12 mouse cellular contexts compared by ENCODE assay signal in genomic region chr2:157768682-157769429, GRCm38 (mm10). TPM values are rescaled to one million over a fixed set of nuclear protein-coding genes. Genes with fewer than 3 reads are reported as not detected.
DNase-seq lines count a peak whose midpoint lies in the region; ATAC-seq and TF ChIP-seq lines count a peak whose summit lies in the region.
"Had no signal": no experiment of that assay in that cellular context is flagged by ENCODE, and none has a peak within 500 bp of the region (broad histone marks: within the 10 kb centered on the region; RNA-seq: fewer than 3 reads in every experiment).

No protein-coding gene starts in this region.

- WGBS in kidney, adult 2 months, result 34% methylated on average over 10 of the region's 10 CpGs
- WGBS in kidney, embryonic 16.5 days, result 19% methylated on average over 10 of the region's 10 CpGs
- 33% methylated on average over 10 of the region's 10 CpGs for WGBS in embryonic facial prominence, embryonic 10.5 days
- WGBS in midbrain, embryonic 15.5 days, result 26% methylated on average over 10 of the region's 10 CpGs

- no peaks in the 10 kb centered on the region for H3K27me3 ChIP-seq in kidney, adult 2 months (replicated peaks; ENCODE audit: control insufficient read depth, insufficient read depth, low read length)
- no peaks in the 10 kb centered on the region for H3K27me3 ChIP-seq in kidney, embryonic 16.5 days (ENCODE audit: insufficient read depth, low read length)
- H3K27me3 ChIP-seq in embryonic facial prominence, embryonic 10.5 days (replicated peaks; ENCODE audit: low read depth, poor library complexity, severe bottlenecking), result no peaks in the 10 kb centered on the region
- no peaks in the 10 kb centered on the region for H3K27me3 ChIP-seq in midbrain, embryonic 15.5 days (replicated peaks)
- H3K27me3 ChIP-seq: megakaryocyte, embryonic 14.5 days had no signal

- no peaks in the 10 kb centered on the region for H3K36me3 ChIP-seq in kidney, adult 2 months (ENCODE audit: control insufficient read depth, insufficient read depth, low read length)
- no peaks in the 10 kb centered on the region for H3K36me3 ChIP-seq in kidney, embryonic 16.5 days (ENCODE audit: insufficient read depth, low read length)
- no peaks in the 10 kb centered on the region; the same call in 1 of the 2 replicates for H3K36me3 ChIP-seq in embryonic facial prominence, embryonic 10.5 days (replicated peaks)
- no peaks in the 10 kb centered on the region for H3K36me3 ChIP-seq in midbrain, embryonic 15.5 days (replicated peaks)

- H3K4me3 ChIP-seq in kidney, adult 2 months (ENCODE audit: insufficient read depth, low read depth, low read length), result no peak overlapping the region
- no peak overlapping the region for H3K4me3 ChIP-seq in kidney, embryonic 16.5 days (ENCODE audit: low read length)
- H3K4me3 ChIP-seq in embryonic facial prominence, embryonic 10.5 days, result no peak overlapping the region
- no peak overlapping the region for H3K4me3 ChIP-seq in midbrain, embryonic 15.5 days
- H3K4me3 ChIP-seq: megakaryocyte, embryonic 14.5 days had no signal

- H3K4me2 ChIP-seq in kidney, embryonic 16.5 days (replicated peaks; ENCODE audit: low read depth, low read length), result no peak overlapping the region
- H3K4me2 ChIP-seq in midbrain, embryonic 15.5 days, result no peak overlapping the region

- H3K9me3 ChIP-seq in kidney, embryonic 16.5 days (ENCODE audit: low read length), result no peaks in the 10 kb centered on the region
- no peaks in the 10 kb centered on the region for H3K9me3 ChIP-seq in embryonic facial prominence, embryonic 10.5 days
- H3K9me3 ChIP-seq in midbrain, embryonic 15.5 days, result no peaks in the 10 kb centered on the region
- H3K9me3 ChIP-seq: megakaryocyte, embryonic 14.5 days had no signal

- TF ChIP-seq CTCF in kidney, adult 2 months (conservative IDR thresholded peaks at IDR 0.05; ENCODE audit: insufficient read depth, insufficient read length, low read depth, low read length), result no peak

- no peak for TF ChIP-seq POLR2A in kidney, adult 2 months (IDR thresholded peaks at IDR 0.05; ENCODE audit: low read depth, low read length)

- peaks cover 15% of the 10 kb centered on the region; the same call in 1 of the 2 replicates for H3K4me1 ChIP-seq in kidney, adult 2 months (ENCODE audit: control insufficient read depth, insufficient read depth, low read length)
- H3K4me1 ChIP-seq in kidney, embryonic 16.5 days (ENCODE audit: insufficient read depth, low read length), result peaks cover 18% of the 10 kb centered on the region
- peaks cover 30% of the 10 kb centered on the region for H3K4me1 ChIP-seq in embryonic facial prominence, embryonic 10.5 days
- peaks cover 46% of the 10 kb centered on the region for H3K4me1 ChIP-seq in midbrain, embryonic 15.5 days

- DNase-seq in kidney, adult 2 months, result peak; percentile 37
- DNase-seq in embryonic facial prominence, embryonic 10.5 days (ENCODE audit: low spot score), result peak; percentile 30
- peak; percentile 65 to 76 for DNase-seq in lung, adult 18-20 months
- DNase-seq in cerebellum, postnatal 25 days, result no peak
- no peak for DNase-seq in urinary bladder, postnatal 36 days (ENCODE audit: low spot score in 2 of 2)
- DNase-seq: heart, postnatal 4 days; right cerebral cortex, postnatal 14 days; thymus, adult 18-20 months had no signal

- ATAC-seq in kidney, embryonic 16.5 days (ENCODE audit: low FRiP score, low TSS enrichment), result no peak
- ATAC-seq in midbrain, embryonic 15.5 days (replicated peaks), result no peak
- no peak for ATAC-seq in CD4-positive, CD25-positive, alpha-beta regulatory T cell, adult 4 months

- no peak overlapping the region; the same call in 1 of the 2 replicates for H3K27ac ChIP-seq in kidney, adult 2 months (ENCODE audit: insufficient read depth, low read depth, low read length)
- H3K27ac ChIP-seq in kidney, embryonic 16.5 days (ENCODE audit: low read length), result no peak overlapping the region
- H3K27ac ChIP-seq in embryonic facial prominence, embryonic 10.5 days (replicated peaks), result peak overlapping the region; percentile 44
- H3K27ac ChIP-seq in midbrain, embryonic 15.5 days, result peak overlapping the region; percentile 57

- H3K9ac ChIP-seq in kidney, embryonic 16.5 days (replicated peaks; ENCODE audit: low read length), result no peak overlapping the region
- H3K9ac ChIP-seq in midbrain, embryonic 15.5 days, result no peak overlapping the region

RNA-seq across cellular contexts. Expression of gene Ctnnbl1, which starts 31.7 kb away (rescaled TPM):
- 16.7 and 17.6 TPM in 2 replicates for polyA plus RNA-seq in kidney, adult 2 months (2012; rRNA removed)
- polyA plus RNA-seq in kidney, embryonic 16.5 days (2015; fragmentation: Nextera tagmentation; extraction: Ambion mirVana), result 71.6 and 72.0 TPM in 2 replicates
- polyA plus RNA-seq in embryonic facial prominence, embryonic 10.5 days (2016; fragmentation: Nextera tagmentation; extraction: Ambion mirVana), result 93.8 and 98.1 TPM in 2 replicates
- 68.0 and 68.2 TPM in 2 replicates for polyA plus RNA-seq in midbrain, embryonic 15.5 days (2015; fragmentation: Nextera tagmentation; extraction: Ambion mirVana)
- polyA plus RNA-seq in CD4-positive, CD25-positive, alpha-beta regulatory T cell, adult 4 months (2017; shearing (Covaris generic)), result 10 to 100 TPM; 71.0 to 71.9 TPM

Comparison
In these comparisons a context has a peak if more than half of its experiments do, and no peak if none do; other contexts are left out.
1. DNase-seq: peak in kidney, adult 2 months (single experiment), embryonic facial prominence, embryonic 10.5 days (single experiment) and lung, adult 18-20 months (2 of 2); none in cerebellum, postnatal 25 days (0 of 2) and urinary bladder, postnatal 36 days (0 of 2).
2. H3K27ac ChIP-seq: peak in embryonic facial prominence, embryonic 10.5 days (single experiment) and midbrain, embryonic 15.5 days (single experiment); none in kidney, adult 2 months (single experiment) and kidney, embryonic 16.5 days (single experiment).